Mouse (Mus musculus) inflammation-experienced regulatory T-cells, adult 6 months (primary cell): ENCODE measurements around the gene Pdgfa. TPM values are rescaled to one million over a fixed set of nuclear protein-coding genes. Genes with fewer than 3 reads are reported as not detected.

Experiments
- polyA plus RNA-seq, 3 experiments: library from polyadenylated mRNA; unstranded; fragments of 100-300 nt; shearing (Covaris generic); gene quantifications; one replicate each; pipeline ENCODE4 v1.2.1; 2017

Pdgfa gene
- polyA plus RNA-seq, 3 experiments from 2014 or later = 0.35 TPM; not detected in 2

Other genes with a start within 250 kb of the Pdgfa start
- not detected for gene Fam20c, start 242.9 kb downstream of the Pdgfa start, polyA plus RNA-seq
- not detected for gene Gm5294, start 177.3 kb downstream of the Pdgfa start, polyA plus RNA-seq
- gene Prkar1b, start 152.6 kb upstream of the Pdgfa start, polyA plus RNA-seq = 1 to 10 TPM in 1 of 3 experiments, under 1 TPM in 1, not detected in 1; 0.38 to 3.9 TPM
- gene Dnaaf5, start 152.9 kb upstream of the Pdgfa start, polyA plus RNA-seq = 10 to 100 TPM in 1 of 3 experiments, 1 to 10 TPM in 2; 5.9 to 11.9 (median 6.2) TPM
- gene Sun1, start 203.3 kb upstream of the Pdgfa start, polyA plus RNA-seq = 10 to 100 TPM; 30.7 to 43.4 (median 38.5) TPM